Mouse (Mus musculus): ENCODE measurements around the gene Dnmbp.

DNA sequence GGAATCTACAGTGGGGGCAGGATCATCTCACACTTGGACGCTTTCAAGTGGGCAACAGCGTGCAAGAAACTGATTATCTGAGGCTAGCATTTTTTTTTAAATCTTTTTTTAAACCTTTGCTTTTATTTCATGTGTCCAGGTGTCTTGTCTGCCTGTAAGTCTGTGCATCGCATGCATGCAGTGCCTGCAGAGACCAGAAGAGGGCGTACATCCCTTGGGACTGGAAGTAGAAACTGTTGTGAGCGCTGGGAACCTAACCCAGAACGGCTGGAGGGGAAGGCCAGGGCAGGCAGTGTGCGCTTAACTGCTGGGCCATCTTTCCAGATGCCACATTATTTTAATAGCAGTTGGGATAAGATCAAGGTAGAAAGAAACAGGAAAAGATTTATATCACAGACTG is 17.0 kb downstream of the Dnmbp start:
- TF ChIP-seq CTCF (IDR thresholded peaks at IDR 0.05; ENCODE audit: low read depth) (peak; percentile 36), EP300 (IDR thresholded peaks at IDR 0.05; ENCODE audit: low read depth) (no peak)

All from liver, postnatal 0 days (tissue).